Mouse (Mus musculus) G1E (cell line): Measurements from ENCODE around the gene Celf2.

Experiments
- GATA1 ChIP-seq: IDR thresholded peaks from 2 replicates; pipeline ENCODE4 v1.6.1; 2012; ENCODE audit warnings: borderline replicate concordance, low read length, inconsistent platforms, mixed read lengths
- TAL1 ChIP-seq: conservative IDR thresholded peaks from 2 replicates; pipeline ENCODE4 v1.6.1; 2012; ENCODE audit warnings: low read depth, low read length, inconsistent platforms, mixed read lengths

GRCm38 (mm10) chr2:7460329-7461056 is 48.9 kb downstream of the Celf2 start:
- no peak for TF ChIP-seq GATA1
- no peak for TF ChIP-seq TAL1
